Mouse (Mus musculus): Measurements from ENCODE around the gene Dpy19l1.

The Dpy19l1 gene

DNA sequence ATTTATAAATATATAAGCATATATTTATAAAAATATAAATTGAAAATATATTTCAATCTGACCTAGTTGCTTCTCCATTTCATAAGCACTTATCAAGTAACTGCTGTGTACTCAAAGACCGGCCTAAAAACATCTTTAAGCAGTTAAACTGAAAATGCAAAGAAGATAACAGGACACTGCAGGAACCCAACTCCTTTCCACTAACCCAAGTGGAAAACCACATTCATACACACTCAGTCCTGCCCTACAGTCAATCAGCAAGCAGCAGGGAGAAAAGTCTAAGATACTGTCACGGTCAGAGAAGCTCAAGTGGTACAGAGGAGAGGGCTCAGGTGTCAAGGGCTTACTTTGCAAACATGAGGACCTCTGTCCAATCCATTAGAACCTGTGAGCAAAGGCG, 30.4 kb downstream of the Dpy19l1 start:
- no peak for DNase-seq (ENCODE audit: low spot score in 2 of 2)

DNA sequence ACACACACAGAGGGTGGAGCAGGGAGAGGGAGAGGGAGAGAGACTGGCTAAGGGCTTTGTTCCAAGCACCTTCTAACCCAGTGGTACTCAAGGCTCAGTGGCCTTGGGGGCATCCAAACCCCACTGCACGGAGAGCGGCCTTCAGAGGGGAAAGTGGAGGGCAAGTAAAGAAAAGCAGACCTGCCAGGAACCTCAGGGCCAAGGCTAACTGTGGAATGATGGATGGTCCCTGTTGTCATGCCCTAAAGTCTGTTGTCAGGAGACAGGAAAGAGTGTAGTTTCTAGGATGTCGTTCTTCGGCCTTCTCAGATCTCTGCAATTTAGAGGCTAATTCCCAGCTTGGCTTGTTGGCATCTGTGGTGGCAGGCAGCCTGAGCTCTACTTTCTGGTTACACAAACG, 32.8 kb downstream of the Dpy19l1 start:
- no peak for DNase-seq (ENCODE audit: low spot score in 2 of 2)

GRCm38 (mm10) chr9:24467186-24467585, 35.8 kb downstream of the Dpy19l1 start:
- no peak for DNase-seq (ENCODE audit: low spot score in 2 of 2)

GRCm38 (mm10) chr9:24466649-24467048, 36.3 kb downstream of the Dpy19l1 start:
- DNase-seq (ENCODE audit: low spot score in 2 of 2): no peak

- no peak for DNase-seq (ENCODE audit: low spot score in 2 of 2)
Measured at GRCm38 (mm10) chr9:24461379-24461961, 41.5 kb downstream of the Dpy19l1 start.

- no peak for DNase-seq (ENCODE audit: low spot score in 2 of 2)
Measured at GRCm38 (mm10) chr9:24453833-24454232, 49.1 kb downstream of the Dpy19l1 start.

- no peak for DNase-seq (ENCODE audit: low spot score in 2 of 2)
Measured at GRCm38 (mm10) chr9:24450976-24451375, 52.0 kb downstream of the Dpy19l1 start.

DNA sequence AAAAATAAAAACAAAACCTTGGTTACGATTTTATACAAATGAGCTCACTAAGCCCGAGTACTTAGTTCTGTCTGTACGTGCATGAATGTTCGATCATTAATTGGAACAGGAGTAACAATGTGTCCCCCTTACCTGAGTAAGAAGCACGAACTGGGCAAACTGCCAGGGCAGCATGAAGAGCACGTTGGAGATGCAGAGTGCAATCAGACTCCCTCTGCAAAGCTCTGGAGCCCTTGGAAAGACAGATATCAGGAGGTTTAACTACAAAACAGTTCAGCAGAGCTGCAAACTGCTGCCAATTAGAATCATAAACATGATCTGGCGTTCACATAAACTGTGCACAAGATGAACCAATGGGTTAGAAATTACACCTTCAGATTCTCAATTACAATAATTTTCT, 52.4 kb downstream of the Dpy19l1 start:
- no peak for DNase-seq (ENCODE audit: low spot score in 2 of 2)

- no peak for DNase-seq (ENCODE audit: low spot score in 2 of 2)
Measured at GRCm38 (mm10) chr9:24434901-24435300, 68.0 kb downstream of the Dpy19l1 start.

- no peak for DNase-seq (ENCODE audit: low spot score in 2 of 2)
Measured at GRCm38 (mm10) chr9:24429721-24430120, 73.2 kb downstream of the Dpy19l1 start.

DNA sequence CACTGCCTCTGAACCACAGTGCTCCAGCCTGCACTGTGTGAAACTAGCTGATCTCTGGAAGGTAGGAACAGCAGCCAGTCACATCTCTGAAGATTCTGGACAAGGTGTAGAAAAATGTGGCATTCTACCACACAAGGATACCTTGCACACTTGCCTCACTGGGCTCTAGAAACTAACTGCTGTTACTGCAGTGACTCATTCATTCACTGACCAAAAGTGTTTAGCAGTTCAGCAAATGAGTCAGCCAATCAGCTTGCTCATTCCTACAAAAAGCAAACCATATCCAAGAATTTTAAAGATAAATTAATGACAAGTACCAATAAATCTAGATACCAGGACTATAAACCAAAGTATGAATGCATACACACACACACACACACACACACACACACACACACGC, 77.3 kb downstream of the Dpy19l1 start:
- no peak for DNase-seq (ENCODE audit: low spot score in 2 of 2)

- no peak for DNase-seq (ENCODE audit: low spot score in 2 of 2)
Measured at GRCm38 (mm10) chr9:24423241-24423640, 79.7 kb downstream of the Dpy19l1 start.

DNA sequence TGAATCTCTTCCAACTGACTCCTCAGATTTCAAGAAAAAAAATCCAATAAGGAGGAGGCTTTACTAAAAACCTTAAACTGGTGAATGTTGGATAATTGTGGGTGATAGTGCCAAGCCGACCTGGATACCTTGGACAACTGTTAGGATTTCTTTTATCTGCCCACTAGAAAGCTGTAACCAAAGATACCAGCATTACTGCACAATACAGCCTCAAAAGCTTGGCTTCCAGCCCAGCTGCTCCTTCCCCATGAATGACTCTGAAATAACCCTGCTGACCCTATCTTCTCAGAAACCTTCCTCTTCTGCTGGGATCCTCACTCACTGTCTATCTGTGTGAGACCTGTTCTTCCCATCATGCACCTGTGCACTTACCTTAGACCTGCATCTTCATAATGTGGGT, 81.1 kb downstream of the Dpy19l1 start:
- DNase-seq (ENCODE audit: low spot score in 2 of 2): no peak

- no peak for DNase-seq (ENCODE audit: low spot score in 2 of 2)
Measured at GRCm38 (mm10) chr9:24421221-24421620, 81.7 kb downstream of the Dpy19l1 start.

DNA sequence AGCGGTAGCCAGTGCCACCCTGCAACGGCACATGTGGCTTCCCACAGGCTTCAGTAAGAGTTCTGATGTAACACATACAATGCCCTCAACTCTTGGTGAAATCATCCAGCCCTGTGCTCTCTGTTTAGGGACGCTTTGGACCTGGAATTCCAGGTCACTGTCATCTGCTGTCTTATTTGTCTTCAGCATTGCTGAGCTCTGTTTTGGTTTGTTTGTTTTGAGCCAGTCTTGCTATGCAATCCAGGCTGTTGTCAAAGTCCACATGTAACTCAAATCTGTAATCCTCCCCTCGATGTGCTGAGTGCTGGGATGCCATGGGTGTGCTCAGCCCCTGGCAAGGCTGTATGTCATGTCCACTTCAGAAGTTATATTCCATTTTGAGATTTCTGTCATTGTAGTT, 82.8 kb downstream of the Dpy19l1 start:
- no peak for DNase-seq (ENCODE audit: low spot score in 2 of 2)

GRCm38 (mm10) chr9:24418281-24418680, 84.7 kb downstream of the Dpy19l1 start:
- DNase-seq (ENCODE audit: low spot score in 2 of 2): no peak

DNA sequence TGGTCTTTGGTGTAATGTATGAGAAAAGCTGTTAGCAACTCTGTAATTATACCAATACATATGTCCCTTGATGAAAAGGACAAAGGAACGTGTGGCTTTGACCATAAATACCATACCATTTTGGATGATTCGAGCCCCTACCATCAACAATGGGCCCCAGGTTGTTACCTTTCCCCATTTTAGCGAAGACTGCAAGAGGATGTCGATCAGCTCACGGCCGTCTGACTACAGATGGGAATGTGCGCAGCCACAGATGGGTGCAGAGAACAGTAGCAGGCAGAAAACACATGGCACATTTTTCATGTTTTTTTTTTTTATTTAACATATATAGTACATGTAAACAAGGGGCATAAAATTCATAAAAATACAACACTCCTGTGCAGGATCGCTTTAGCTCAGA, 91.5 kb downstream of the Dpy19l1 start:
- DNase-seq (ENCODE audit: low spot score in 2 of 2): no peak

DNA sequence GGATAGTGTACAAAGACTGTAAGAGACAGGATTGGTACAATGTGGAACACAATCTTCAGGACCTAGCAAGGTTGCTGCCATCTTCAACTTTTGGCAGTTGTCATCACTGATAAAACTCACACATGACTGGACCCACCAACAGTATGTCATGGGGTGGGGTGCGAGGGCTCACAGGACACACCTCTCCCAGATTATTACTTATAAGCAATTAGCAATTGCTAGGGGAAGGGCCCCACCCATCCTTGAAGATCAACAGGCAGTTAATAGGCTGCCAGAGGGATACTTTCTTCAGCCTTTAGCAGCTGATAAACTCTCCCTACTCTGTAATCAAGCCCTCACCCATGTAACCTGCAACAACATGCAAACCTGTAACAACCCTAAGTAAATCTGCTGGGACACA, 92.5 kb downstream of the Dpy19l1 start:
- DNase-seq (ENCODE audit: low spot score in 2 of 2): no peak

- DNase-seq (ENCODE audit: low spot score in 2 of 2): no peak
Measured at GRCm38 (mm10) chr9:24407992-24408391, 94.9 kb downstream of the Dpy19l1 start.

GRCm38 (mm10) chr9:24394146-24394545, 108.8 kb downstream of the Dpy19l1 start:
- no peak for DNase-seq (ENCODE audit: low spot score in 2 of 2)

GRCm38 (mm10) chr9:24390807-24391370, 112.1 kb downstream of the Dpy19l1 start:
- no peak for DNase-seq (ENCODE audit: low spot score in 2 of 2)

GRCm38 (mm10) chr9:24387230-24387629, 115.7 kb downstream of the Dpy19l1 start:
- DNase-seq (ENCODE audit: low spot score in 2 of 2): no peak

DNA sequence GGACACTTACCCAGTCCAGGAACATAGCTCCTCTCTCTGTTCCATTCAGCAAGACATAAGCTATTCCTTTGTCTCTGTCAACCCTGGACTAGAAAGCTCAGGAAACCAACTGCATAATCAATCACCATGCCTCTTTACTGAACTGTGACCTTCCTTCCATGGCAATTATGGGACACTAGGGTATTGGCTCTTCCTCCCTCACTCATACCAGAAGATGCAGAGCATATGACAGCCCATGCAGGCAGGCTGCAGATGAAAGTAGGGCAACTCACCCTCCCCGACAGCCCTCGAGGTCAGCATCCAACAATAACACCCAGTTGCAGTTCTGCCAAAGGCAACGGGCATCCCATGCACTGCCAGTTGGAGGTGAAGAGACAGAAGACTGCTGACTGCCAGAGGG, 123.6 kb downstream of the Dpy19l1 start:
- no peak for DNase-seq (ENCODE audit: low spot score in 2 of 2)

GRCm38 (mm10) chr9:24378848-24379247, 124.1 kb downstream of the Dpy19l1 start:
- DNase-seq (ENCODE audit: low spot score in 2 of 2): no peak

Data from heart, adult 9 months (tissue).